ENCODE assay signal across 8 mouse cellular contexts in the genomic region with DNA sequence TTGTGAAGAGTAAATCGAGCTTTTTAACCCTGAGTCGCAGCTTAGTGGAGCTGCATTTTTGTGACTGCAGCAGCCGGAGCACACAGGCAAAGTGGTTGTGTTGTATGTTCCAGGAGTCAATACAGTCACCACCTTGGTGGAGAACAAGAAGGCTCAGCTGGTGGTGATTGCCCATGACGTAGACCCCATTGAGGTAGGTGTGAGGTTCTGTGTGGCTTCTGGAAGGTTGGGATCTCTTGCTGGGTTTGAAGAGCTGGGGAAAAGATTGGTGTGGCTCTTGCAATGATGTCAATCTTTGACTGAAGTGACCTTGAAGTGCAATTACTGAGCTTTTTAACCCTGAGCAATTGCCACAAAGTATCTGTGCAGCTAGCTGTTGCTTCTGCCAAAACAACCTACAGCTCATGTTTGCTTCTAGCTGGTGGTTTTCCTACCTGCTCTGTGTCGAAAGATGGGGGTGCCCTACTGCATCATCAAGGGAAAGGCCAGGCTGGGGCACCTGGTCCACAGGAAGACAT. TPM values are rescaled to one million over a fixed set of nuclear protein-coding genes. Genes with fewer than 3 reads are reported as not detected.
A peak's percentile ranks its signal among the peaks of the same experiment; 100 is the strongest.
DNase-seq lines count a peak whose midpoint lies in the region; ATAC-seq and TF ChIP-seq lines count a peak whose summit lies in the region.

No protein-coding gene starts in this region.

- H3K4me1 ChIP-seq in E14TG2a.4 (replicated peaks; ENCODE audit: low read depth, low read length) = peaks cover 63% of the 10 kb centered on the region
- peaks cover 51% of the 10 kb centered on the region for H3K4me1 ChIP-seq in heart, embryonic 15.5 days (replicated peaks)
- peaks cover 80% of the 10 kb centered on the region for H3K4me1 ChIP-seq in liver, embryonic 15.5 days (replicated peaks)

- intact Hi-C loops in gastrocnemius, adult 2 months (cut with DNase I) = no loop called here
- intact Hi-C loops in gastrocnemius, postnatal 36 days (cut with DNase I) = no loop called here

- H3K27me3 ChIP-seq in E14TG2a.4 (ENCODE audit: insufficient read depth, low read length) = no peaks in the 10 kb centered on the region
- no peaks in the 10 kb centered on the region for H3K27me3 ChIP-seq in heart, embryonic 15.5 days
- H3K27me3 ChIP-seq in liver, embryonic 15.5 days = no peaks in the 10 kb centered on the region

- peaks cover 41% of the 10 kb centered on the region for H3K9me3 ChIP-seq in E14TG2a.4 (ENCODE audit: low read length)
- H3K9me3 ChIP-seq in heart, embryonic 15.5 days (replicated peaks) = no peaks in the 10 kb centered on the region
- no peaks in the 10 kb centered on the region for H3K9me3 ChIP-seq in liver, embryonic 15.5 days (replicated peaks)

- peak overlapping the region; percentile 90 for H3K9ac ChIP-seq in heart, embryonic 15.5 days
- peak overlapping the region; percentile 90 for H3K9ac ChIP-seq in liver, embryonic 15.5 days

- ATAC-seq in heart, embryonic 15.5 days (replicated peaks; ENCODE audit: insufficient number of reproducible peaks, insufficient read depth, low FRiP score, low read depth) = no peak
- no peak for ATAC-seq in liver, embryonic 15.5 days (ENCODE audit: insufficient read depth)

- peak overlapping the region; percentile 83 for H3K4me3 ChIP-seq in gastrocnemius, adult 2 months
- H3K4me3 ChIP-seq in E14TG2a.4 (replicated peaks; ENCODE audit: low read length) = peak overlapping the region; percentile 99
- peak overlapping the region; percentile 70 for H3K4me3 ChIP-seq in heart, embryonic 15.5 days
- H3K4me3 ChIP-seq in liver, embryonic 15.5 days (replicated peaks) = peak overlapping the region; percentile 77

- no peak for TF ChIP-seq CTCF in gastrocnemius, adult 2 months (IDR thresholded peaks at IDR 0.05)
- no peak for TF ChIP-seq CTCF in E14TG2a.4 (conservative IDR thresholded peaks at IDR 0.05; ENCODE audit: low read length)

- WGBS in heart, embryonic 15.5 days = 68% methylated on average over 5 of the region's 5 CpGs
- WGBS in liver, embryonic 15.5 days (ENCODE audit: insufficient replicate concordance) = 51% methylated on average over 5 of the region's 5 CpGs

- DNase-seq in gastrocnemius, adult 2 months = no peak
- no peak for DNase-seq in gastrocnemius, adult 18-20 months (ENCODE audit: low spot score)
- DNase-seq in MN1 (ENCODE audit: low spot score) = no peak
- DNase-seq in left cerebral cortex, adult 11 months (ENCODE audit: low spot score) = no peak
- no peak for DNase-seq in gastrocnemius, postnatal 36 days

- H3K27ac ChIP-seq in gastrocnemius, adult 2 months = 0 out of 2 replicates have a peak overlapping the region, but pooled peaks have one; percentile 2
- H3K27ac ChIP-seq in heart, embryonic 15.5 days = peak overlapping the region; percentile 4; the same call in 1 of the 2 replicates
- no peak overlapping the region for H3K27ac ChIP-seq in liver, embryonic 15.5 days (replicated peaks)

- peak overlapping the region; percentile 93 for H3K4me2 ChIP-seq in heart, embryonic 15.5 days
- H3K4me2 ChIP-seq in liver, embryonic 15.5 days = peak overlapping the region; percentile 82

- peaks cover 67% of the 10 kb centered on the region for H3K36me3 ChIP-seq in E14TG2a.4 (ENCODE audit: insufficient read depth, low read length)
- H3K36me3 ChIP-seq in heart, embryonic 15.5 days = peaks cover 39% of the 10 kb centered on the region
- peaks cover 51% of the 10 kb centered on the region for H3K36me3 ChIP-seq in liver, embryonic 15.5 days (replicated peaks)

RNA-seq across cellular contexts. Expression of a gene that starts 1.7 kb away (rescaled TPM):
- 100 to 1,000 TPM; 261 to 309 TPM for total RNA-seq in gastrocnemius, adult 2 months (2021)
- 100 to 1,000 TPM; 278 to 285 TPM for total RNA-seq in gastrocnemius, adult 18-20 months (2021)
- 314 and 345 TPM in 2 replicates for polyA plus RNA-seq in heart, embryonic 15.5 days (2015; fragmentation: Nextera tagmentation; extraction: Ambion mirVana)
- 341 and 352 TPM in 2 replicates for polyA plus RNA-seq in liver, embryonic 15.5 days (2015; fragmentation: Nextera tagmentation; extraction: Ambion mirVana)
- total RNA-seq in gastrocnemius, postnatal 36 days (2021) = 100 to 1,000 TPM; 206 to 267 TPM

RNA-seq across cellular contexts. Expression of a gene that starts 1.8 kb away (rescaled TPM):
- total RNA-seq in gastrocnemius, adult 2 months (2021) = 10 to 100 TPM; 15.4 to 19.0 TPM
- total RNA-seq in gastrocnemius, adult 18-20 months (2021) = 10 to 100 TPM; 16.7 to 17.4 TPM
- polyA plus RNA-seq in heart, embryonic 15.5 days (2015; fragmentation: Nextera tagmentation; extraction: Ambion mirVana) = 35.2 and 43.8 TPM in 2 replicates
- polyA plus RNA-seq in liver, embryonic 15.5 days (2015; fragmentation: Nextera tagmentation; extraction: Ambion mirVana) = 19.0 TPM in 2 replicates
- 10 to 100 TPM; 14.4 to 17.2 TPM for total RNA-seq in gastrocnemius, postnatal 36 days (2021)

RNA-seq across cellular contexts. Expression of a gene that starts 3.9 kb away (rescaled TPM):
- 10 to 100 TPM; 12.4 to 16.1 TPM for total RNA-seq in gastrocnemius, adult 2 months (2021)
- total RNA-seq in gastrocnemius, adult 18-20 months (2021) = 10 to 100 TPM; 11.5 to 12.5 TPM
- polyA plus RNA-seq in heart, embryonic 15.5 days (2015; fragmentation: Nextera tagmentation; extraction: Ambion mirVana) = 28.9 and 31.6 TPM in 2 replicates
- polyA plus RNA-seq in liver, embryonic 15.5 days (2015; fragmentation: Nextera tagmentation; extraction: Ambion mirVana) = 19.0 and 21.4 TPM in 2 replicates
- total RNA-seq in gastrocnemius, postnatal 36 days (2021) = 10 to 100 TPM; 10.7 to 12.3 TPM

RNA-seq across cellular contexts. Expression of a gene that starts 4.0 kb away (rescaled TPM):
- 10 to 100 TPM; 41.1 to 41.6 TPM for total RNA-seq in gastrocnemius, adult 2 months (2021)
- total RNA-seq in gastrocnemius, adult 18-20 months (2021) = 10 to 100 TPM; 41.4 to 43.1 TPM
- 44.6 and 45.3 TPM in 2 replicates for polyA plus RNA-seq in heart, embryonic 15.5 days (2015; fragmentation: Nextera tagmentation; extraction: Ambion mirVana)
- polyA plus RNA-seq in liver, embryonic 15.5 days (2015; fragmentation: Nextera tagmentation; extraction: Ambion mirVana) = 33.3 and 33.8 TPM in 2 replicates
- 10 to 100 TPM; 35.5 to 38.8 TPM for total RNA-seq in gastrocnemius, postnatal 36 days (2021)

RNA-seq across cellular contexts. Expression of a gene that starts 9.6 kb away (rescaled TPM):
- total RNA-seq in gastrocnemius, adult 2 months (2021) = 10 to 100 TPM; 13.0 to 13.1 TPM
- 10 to 100 TPM; 11.6 to 12.1 TPM for total RNA-seq in gastrocnemius, adult 18-20 months (2021)
- 13.5 and 15.9 TPM in 2 replicates for polyA plus RNA-seq in heart, embryonic 15.5 days (2015; fragmentation: Nextera tagmentation; extraction: Ambion mirVana)
- 9.9 and 10.8 TPM in 2 replicates for polyA plus RNA-seq in liver, embryonic 15.5 days (2015; fragmentation: Nextera tagmentation; extraction: Ambion mirVana)
- total RNA-seq in gastrocnemius, postnatal 36 days (2021) = 10 to 100 TPM in 1 of 2 experiments, 1 to 10 TPM in 1; 9.1 to 11.1 TPM
